Mouse (Mus musculus) heart, embryonic 10.5 days (tissue): ENCODE measurements around the gene Pmfbp1. TPM values are rescaled to one million over a fixed set of nuclear protein-coding genes. Genes with fewer than 3 reads are reported as not detected.
A peak's percentile ranks its signal among the peaks of the same experiment; 100 is the strongest.

Source experiments
- DNase-seq: peaks from one replicate; pipeline ENCODE4 v3.0.0-alpha.2; 2017; ENCODE audit warnings: low spot score
- H3K27ac ChIP-seq: fragments of 300-500 bp; sonication (generic); 2 replicates; pipeline ENCODE4 v1.5.1; 2016; ENCODE audit warnings: mild to moderate bottlenecking
- H3K27me3 ChIP-seq: fragments of 300-500 bp; sonication (generic); 2 replicates; pipeline ENCODE4 v1.6.1; 2016; ENCODE audit warnings: mild to moderate bottlenecking; ENCODE audit not compliant: poor library complexity, insufficient read depth, severe bottlenecking
- H3K36me3 ChIP-seq: fragments of 300-500 bp; sonication (generic); 2 replicates; pipeline ENCODE4 v1.6.1; 2016; ENCODE audit warnings: mild to moderate bottlenecking, moderate library complexity
- H3K4me1 ChIP-seq: fragments of 300-500 bp; sonication (generic); 2 replicates; pipeline ENCODE4 v1.6.1; 2016; ENCODE audit warnings: mild to moderate bottlenecking
- H3K4me3 ChIP-seq: fragments of 300-500 bp; sonication (generic); 2 replicates; pipeline ENCODE4 v1.5.1; 2016; ENCODE audit warnings: mild to moderate bottlenecking, moderate library complexity
- H3K9me3 ChIP-seq: fragments of 300-500 bp; sonication (generic); 2 replicates; pipeline ENCODE4 v1.6.1; 2016; ENCODE audit warnings: mild to moderate bottlenecking, moderate library complexity
- WGBS: fragments of 180-500 bp; shearing (Covaris S2); methylation state at CpG from one replicate; pipeline ENCODE4 v1.1.7; 2016; 5-methylcytosine and 5-hydroxymethylcytosine counted together
- polyA plus RNA-seq: library from polyadenylated mRNA; unstranded; fragments of >200 nt; fragmentation: Nextera tagmentation; extraction: Ambion mirVana; gene quantifications from 2 replicates; pipeline ENCODE4 v1.2.1, GENCODE M21; 2016

Gene Pmfbp1
- polyA plus RNA-seq, 1 experiment from 2014 or later = 0.08 TPM

DNA sequence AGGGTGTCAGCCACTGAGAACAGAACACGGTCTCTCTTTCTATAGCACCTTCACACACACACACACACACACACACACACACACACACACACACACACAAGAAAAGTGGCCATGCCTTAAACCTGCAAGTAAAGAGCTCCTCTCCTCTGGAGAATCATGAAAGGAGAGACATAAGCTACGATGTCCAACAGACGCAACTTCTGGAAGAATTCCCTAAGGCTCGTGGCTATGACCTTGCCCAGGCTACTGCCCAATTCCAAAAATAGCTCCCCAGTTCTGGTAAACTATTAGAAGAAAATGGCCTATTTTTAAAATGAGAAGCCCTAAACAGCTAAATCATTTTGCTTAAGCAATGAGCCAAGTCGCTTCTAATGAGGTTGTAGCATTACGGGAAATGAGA, 22.0 kb upstream of the Pmfbp1 start:
- no peaks in the 10 kb centered on the region for H3K36me3 ChIP-seq
- WGBS = 69% methylated on average over 6 of the region's 6 CpGs
- H3K4me1 ChIP-seq = peaks cover 6% of the 10 kb centered on the region; the same call in 1 of the 2 replicates
- no peak overlapping the region for H3K27ac ChIP-seq
- H3K4me3 ChIP-seq = no peak overlapping the region
- peaks cover 12% of the 10 kb centered on the region; the same call in 1 of the 2 replicates for H3K27me3 ChIP-seq
- no peaks in the 10 kb centered on the region for H3K9me3 ChIP-seq
- peak; percentile 51 for DNase-seq

DNA sequence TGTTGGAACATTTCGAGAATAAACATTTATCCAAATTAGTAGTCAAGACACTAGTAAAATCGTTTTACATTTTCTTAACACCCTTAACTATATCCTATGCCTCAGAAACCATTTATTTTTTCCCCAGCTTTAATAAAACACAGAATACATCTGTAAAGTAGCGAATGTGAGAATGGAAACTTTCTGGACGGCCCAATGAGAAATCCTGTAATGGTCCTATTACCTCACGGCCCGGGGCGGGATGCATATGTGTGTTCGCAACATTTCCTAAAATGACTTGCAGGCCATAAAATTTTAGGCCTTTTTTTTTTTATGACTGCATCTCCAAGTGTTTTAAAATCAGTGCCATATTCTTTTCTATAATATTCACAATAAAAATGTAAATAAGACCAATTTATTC, 21.4 kb upstream of the Pmfbp1 start:
- Histone ChIP-seq H3K36me3 (no peaks in the 10 kb centered on the region), H3K4me1 (peaks cover 6% of the 10 kb centered on the region; the same call in 1 of the 2 replicates), H3K4me3 (no peak overlapping the region), H3K27me3 (peaks cover 12% of the 10 kb centered on the region; the same call in 1 of the 2 replicates), H3K9me3 (no peaks in the 10 kb centered on the region), H3K27ac (no peak overlapping the region)
- WGBS = 88% methylated on average over 8 of the region's 8 CpGs
- DNase-seq = no peak

DNA sequence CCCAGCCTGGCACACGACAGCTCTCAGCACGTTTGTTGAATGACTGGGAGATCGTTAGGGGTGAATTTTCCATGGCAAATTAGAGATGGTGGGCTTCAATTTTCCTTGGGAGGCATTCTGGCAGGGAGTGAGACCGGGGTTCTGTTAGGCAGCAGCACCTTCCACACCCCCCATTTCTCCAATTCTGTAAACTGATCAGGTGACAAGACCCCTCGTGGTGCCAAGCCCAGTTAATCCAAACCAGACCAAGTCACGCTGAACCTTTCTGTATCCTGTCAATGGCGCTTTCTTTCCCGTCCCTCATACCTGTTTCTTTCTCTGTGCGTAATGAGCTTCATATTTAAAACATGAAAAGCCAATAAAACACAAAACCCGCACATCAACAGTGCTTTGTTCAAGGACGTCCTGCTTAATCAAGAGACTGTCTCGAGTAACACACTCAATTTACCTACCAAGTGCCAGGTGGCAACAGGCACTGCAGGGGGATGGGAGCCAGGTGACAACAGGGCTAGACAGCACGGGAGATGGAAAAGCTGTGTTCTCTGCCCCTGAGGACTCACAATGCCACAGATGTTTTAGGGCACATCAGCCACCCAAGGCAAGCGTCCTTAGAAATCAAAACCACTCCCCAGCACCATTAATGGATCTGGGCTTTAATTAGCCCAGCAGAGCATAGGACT, 19.2 kb upstream of the Pmfbp1 start:
- WGBS = 61% methylated on average over 14 of the region's 14 CpGs

DNA sequence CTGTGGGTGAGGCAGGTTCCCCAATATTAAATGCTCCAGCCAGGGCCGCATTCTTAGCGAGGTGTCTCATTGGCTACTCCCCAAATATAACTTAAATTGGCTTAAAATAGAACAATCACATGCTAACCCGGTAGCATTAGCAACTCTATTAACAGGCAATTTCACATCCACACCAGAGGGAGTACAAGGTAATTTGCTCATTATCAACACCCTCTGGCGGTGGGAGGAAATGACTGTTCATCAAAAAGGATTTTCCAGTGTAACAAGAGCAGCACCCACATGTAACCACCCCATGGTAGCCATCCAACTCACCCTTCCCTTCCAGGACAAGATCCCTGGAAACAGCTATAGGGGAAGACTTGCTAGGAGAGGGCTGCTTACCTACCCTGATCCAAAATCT, 18.4 kb upstream of the Pmfbp1 start:
- no peak for DNase-seq
- Histone ChIP-seq H3K9me3 (no peaks in the 10 kb centered on the region), H3K4me1 (peaks cover 11% of the 10 kb centered on the region), H3K27ac (no peak overlapping the region), H3K4me3 (no peak overlapping the region), H3K27me3 (no peaks in the 10 kb centered on the region), H3K36me3 (no peaks in the 10 kb centered on the region)
- WGBS = 61% methylated on average over 4 of the region's 4 CpGs

More for the DNA sequence above, 19.2 kb upstream of the Pmfbp1 start:
- H3K9me3 ChIP-seq = no peaks in the 10 kb centered on the region
- DNase-seq = no peak
- H3K36me3 ChIP-seq = no peaks in the 10 kb centered on the region
- no peak overlapping the region for H3K27ac ChIP-seq
- H3K27me3 ChIP-seq = no peaks in the 10 kb centered on the region
- peaks cover 6% of the 10 kb centered on the region; the same call in 1 of the 2 replicates for H3K4me1 ChIP-seq
- H3K4me3 ChIP-seq = no peak overlapping the region

DNA sequence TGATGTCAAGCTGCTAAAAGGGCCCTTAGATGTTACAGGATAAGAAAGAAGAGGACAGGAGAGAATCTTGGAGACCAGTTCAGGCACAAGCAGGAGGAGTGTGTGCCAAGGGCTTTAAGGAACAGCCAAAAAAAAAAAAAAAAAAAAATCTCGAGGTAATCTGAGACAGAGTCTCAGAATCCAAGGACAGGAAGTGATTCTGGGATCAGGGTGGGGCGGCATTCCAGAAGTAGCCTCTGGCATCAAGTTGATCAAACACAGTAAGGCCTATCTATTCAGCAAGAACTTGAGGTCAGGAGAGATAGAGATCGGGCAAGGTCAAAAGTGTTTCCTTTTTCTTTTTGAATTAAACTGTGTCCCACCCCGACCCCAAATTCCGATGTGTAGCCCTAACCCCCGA, 15.2 kb upstream of the Pmfbp1 start:
- no peak overlapping the region for H3K4me3 ChIP-seq
- H3K4me1 ChIP-seq = peaks cover 8% of the 10 kb centered on the region
- H3K36me3 ChIP-seq = no peaks in the 10 kb centered on the region
- no peaks in the 10 kb centered on the region for H3K27me3 ChIP-seq
- 65% methylated on average over 6 of the region's 6 CpGs for WGBS
- H3K27ac ChIP-seq = no peak overlapping the region
- H3K9me3 ChIP-seq = no peaks in the 10 kb centered on the region
- DNase-seq = no peak

DNA sequence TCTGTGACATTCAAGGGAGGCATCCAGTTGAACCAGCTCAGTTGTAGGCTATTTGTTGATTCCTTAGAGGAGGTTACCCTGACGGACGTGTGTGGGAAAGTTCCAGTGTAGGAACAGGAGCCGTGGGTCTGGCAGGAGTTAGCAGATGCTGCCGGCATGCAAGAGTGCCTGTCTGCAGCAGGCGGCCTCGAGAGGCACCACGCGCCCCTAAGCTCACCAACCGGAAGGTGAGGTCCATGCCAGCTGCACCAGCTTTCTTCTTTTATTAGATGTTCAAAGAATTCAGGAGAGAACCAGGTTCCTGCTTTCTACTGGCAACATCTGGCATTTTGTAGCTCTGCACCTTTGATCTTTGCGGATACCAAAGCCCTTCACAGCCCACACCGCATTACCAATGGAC, 9.1 kb upstream of the Pmfbp1 start:
- no peak overlapping the region for H3K4me3 ChIP-seq

DNA sequence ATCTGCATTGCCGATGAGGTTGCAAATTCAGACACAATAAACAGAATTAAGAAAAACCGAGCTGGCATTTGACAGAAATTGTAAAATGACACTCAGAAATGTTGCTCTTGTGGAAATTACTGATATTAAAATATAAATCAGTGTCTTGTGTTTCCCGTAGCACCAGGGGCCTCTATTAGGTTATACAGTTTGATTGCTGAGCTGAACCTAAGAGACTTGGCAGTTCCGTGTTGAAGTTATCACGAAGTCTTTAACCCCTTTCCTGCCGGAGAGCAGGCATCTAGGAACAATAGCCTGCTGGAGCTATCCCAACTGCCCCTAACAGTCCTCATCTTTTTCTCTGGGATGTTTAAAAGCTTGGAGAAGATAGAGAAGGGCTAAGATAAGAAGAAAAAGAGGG, 8.3 kb upstream of the Pmfbp1 start:
- no peaks in the 10 kb centered on the region for H3K27me3 ChIP-seq
- no peaks in the 10 kb centered on the region for H3K36me3 ChIP-seq
- no peak for DNase-seq
- no peak overlapping the region for H3K4me3 ChIP-seq
- H3K4me1 ChIP-seq = peaks cover 7% of the 10 kb centered on the region
- no peaks in the 10 kb centered on the region for H3K9me3 ChIP-seq
- no peak overlapping the region for H3K27ac ChIP-seq
- WGBS = 40% methylated on average over 6 of the region's 6 CpGs

More for the DNA sequence above, 9.1 kb upstream of the Pmfbp1 start:
- Histone ChIP-seq H3K27me3 (no peaks in the 10 kb centered on the region), H3K27ac (no peak overlapping the region), H3K4me1 (peaks cover 12% of the 10 kb centered on the region), H3K36me3 (no peaks in the 10 kb centered on the region), H3K9me3 (no peaks in the 10 kb centered on the region)
- DNase-seq = no peak
- WGBS = 84% methylated on average over 11 of the region's 11 CpGs

DNA sequence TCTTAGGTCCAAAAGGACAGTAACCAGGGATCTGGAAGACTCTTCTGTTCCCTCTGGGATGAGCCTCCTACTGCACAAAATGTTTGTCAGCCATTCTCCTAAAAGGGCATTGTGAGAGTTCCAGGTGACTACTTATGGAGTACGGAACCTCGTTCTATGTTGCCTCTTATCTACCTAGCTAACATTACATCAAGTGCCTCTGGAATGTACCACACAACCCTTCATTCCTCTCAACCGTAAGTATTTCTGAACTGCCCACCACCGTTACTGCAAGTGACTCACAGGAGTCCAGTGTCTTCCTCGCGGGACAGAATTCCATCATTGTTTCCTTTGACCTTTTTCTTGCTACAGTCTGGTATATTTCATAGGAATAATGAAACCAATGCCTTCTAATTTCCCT, 1.0 kb upstream of the Pmfbp1 start:
- Histone ChIP-seq H3K9me3 (no peaks in the 10 kb centered on the region), H3K4me1 (no peaks in the 10 kb centered on the region), H3K27ac (no peak overlapping the region), H3K4me3 (no peak overlapping the region), H3K27me3 (no peaks in the 10 kb centered on the region), H3K36me3 (no peaks in the 10 kb centered on the region)
- no peak for DNase-seq
- 71% methylated on average over 6 of the region's 6 CpGs for WGBS

DNA sequence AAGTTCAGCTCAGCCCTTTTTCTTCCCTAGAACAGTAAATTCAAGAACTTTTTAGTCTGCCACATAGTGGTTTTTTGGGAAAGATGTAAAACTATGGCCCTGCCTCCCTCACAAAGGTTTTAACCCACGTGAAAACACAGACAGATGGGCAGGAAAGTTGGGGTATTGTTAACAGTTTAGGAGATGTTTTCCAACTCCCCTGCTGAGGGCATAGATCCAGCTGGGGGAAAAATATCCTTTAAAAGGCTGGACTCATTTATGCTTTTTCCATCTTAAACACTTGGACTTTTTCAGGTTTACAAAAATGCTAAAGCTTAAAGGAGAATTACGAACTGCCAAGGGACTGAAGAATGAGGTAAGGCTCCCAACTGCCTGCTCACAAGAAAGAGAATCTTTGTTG, 774 bp downstream of the Pmfbp1 start:
- WGBS = 59% methylated on average over 2 of the region's 2 CpGs

DNA sequence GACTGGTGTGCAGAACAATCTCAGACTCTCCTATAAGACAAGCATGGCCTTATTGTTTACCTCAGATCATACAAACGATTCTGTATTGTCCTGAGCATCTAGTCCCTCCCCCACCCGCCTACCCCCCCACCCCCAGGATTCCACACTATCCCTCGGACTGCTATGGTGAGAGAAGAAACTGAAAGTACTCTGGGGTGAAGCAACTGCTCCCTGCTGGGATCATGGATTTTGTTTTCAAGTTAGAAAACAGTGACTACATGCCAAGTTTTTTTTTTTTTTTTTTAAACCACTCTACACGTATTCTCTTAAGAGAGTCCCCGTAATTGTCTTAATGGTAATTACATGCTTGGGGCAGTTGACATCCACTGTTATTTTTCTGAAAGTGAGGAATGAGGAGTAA, 3.6 kb downstream of the Pmfbp1 start:
- Histone ChIP-seq H3K9me3 (no peaks in the 10 kb centered on the region), H3K27me3 (no peaks in the 10 kb centered on the region), H3K4me1 (no peaks in the 10 kb centered on the region), H3K4me3 (no peak overlapping the region), H3K27ac (no peak overlapping the region), H3K36me3 (no peaks in the 10 kb centered on the region)
- 69% methylated on average over 5 of the region's 5 CpGs for WGBS
- no peak for DNase-seq

More for the DNA sequence above, 774 bp downstream of the Pmfbp1 start:
- Histone ChIP-seq H3K9me3 (no peaks in the 10 kb centered on the region), H3K27ac (no peak overlapping the region), H3K4me1 (no peaks in the 10 kb centered on the region), H3K4me3 (no peak overlapping the region), H3K36me3 (no peaks in the 10 kb centered on the region), H3K27me3 (no peaks in the 10 kb centered on the region)
- no peak for DNase-seq

DNA sequence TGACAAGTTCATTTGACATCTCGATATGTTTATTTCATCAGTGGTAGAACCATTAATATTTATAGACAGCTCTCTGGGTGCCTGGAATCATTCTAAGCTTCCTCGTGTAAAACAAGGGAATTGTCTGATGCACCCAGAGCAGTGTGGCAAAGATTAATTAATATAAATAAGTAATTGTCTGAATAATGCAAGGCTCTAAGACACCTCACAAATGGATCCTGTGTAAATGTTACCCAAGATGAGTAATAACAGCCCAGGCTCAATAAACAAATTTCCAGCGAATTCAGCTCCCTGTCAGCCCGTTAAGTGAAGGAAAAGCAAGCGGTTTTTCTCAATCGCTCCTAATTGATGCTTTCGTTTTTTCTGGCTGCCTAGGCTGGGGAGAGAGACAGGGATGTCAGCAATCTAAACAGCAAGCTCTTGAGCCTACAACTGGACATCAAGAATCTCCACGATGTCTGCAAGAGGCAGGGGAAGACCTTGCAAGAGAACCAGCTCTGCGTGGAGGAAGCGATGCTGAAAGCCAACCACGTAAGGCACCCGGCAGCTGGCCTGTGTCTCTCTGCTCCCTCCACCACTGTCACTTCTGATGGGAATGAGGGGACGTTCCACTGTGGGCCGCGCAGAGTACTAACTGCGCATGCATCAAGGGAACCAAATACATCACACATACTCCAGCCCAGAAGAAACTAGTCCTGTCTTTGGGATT, 5.3 kb downstream of the Pmfbp1 start:
- DNase-seq = no peak
- H3K9me3 ChIP-seq = no peaks in the 10 kb centered on the region
- no peaks in the 10 kb centered on the region for H3K27me3 ChIP-seq
- no peaks in the 10 kb centered on the region for H3K36me3 ChIP-seq
- H3K27ac ChIP-seq = no peak overlapping the region
- WGBS = 85% methylated on average over 16 of the region's 16 CpGs
- 0 out of 2 replicates have a peak, but pooled peaks cover 5% of the 10 kb centered on the region for H3K4me1 ChIP-seq
- no peak overlapping the region for H3K4me3 ChIP-seq

DNA sequence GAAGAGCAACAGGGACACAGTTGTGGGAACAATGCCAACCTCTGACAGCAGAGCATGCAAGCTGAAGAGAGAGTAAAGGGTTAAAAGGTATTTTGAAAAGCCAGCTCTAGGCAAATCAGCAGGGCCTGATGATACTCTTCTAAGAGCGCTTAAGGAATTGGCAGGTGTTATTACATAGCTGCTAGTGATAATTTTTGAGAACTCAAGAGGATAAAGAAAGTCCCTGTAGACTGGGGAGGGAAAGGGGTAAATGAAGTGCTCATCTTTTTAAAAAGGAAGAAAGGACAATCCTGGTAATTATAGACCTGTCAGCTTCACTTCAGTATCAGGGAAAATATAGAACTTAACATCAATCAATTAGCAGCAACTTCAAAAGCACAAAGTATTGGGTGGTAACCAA, 9.7 kb downstream of the Pmfbp1 start:
- no peaks in the 10 kb centered on the region for H3K9me3 ChIP-seq
- H3K4me1 ChIP-seq = 0 out of 2 replicates have a peak, but pooled peaks cover 7% of the 10 kb centered on the region
- no peak overlapping the region for H3K4me3 ChIP-seq
- no peak overlapping the region; the same call in 1 of the 2 replicates for H3K27ac ChIP-seq
- no peak for DNase-seq
- no peaks in the 10 kb centered on the region for H3K36me3 ChIP-seq
- H3K27me3 ChIP-seq = no peaks in the 10 kb centered on the region
- WGBS = 55% methylated on average over 1 of the region's 1 CpGs

DNA sequence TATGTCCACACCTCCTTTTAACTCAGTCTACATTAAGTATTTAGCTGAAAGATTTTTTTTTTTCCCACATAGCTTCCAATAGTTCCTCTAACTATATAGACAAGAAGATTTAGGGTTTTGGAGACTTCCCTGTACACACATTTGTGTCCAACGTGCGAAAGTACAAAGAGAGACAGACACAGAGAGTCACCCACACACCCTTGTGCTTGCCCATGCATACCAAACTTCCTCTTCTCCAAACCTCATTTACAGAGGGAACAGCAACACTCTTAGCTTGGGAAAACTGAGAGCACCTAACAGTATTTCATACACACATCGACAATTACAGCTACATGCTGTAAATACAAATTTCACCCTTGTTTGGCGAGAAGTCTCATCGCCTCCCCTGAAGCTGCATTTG, 11.7 kb downstream of the Pmfbp1 start:
- H3K36me3 ChIP-seq = no peaks in the 10 kb centered on the region
- WGBS = 86% methylated on average over 5 of the region's 5 CpGs
- H3K9me3 ChIP-seq = no peaks in the 10 kb centered on the region
- no peak overlapping the region for H3K4me3 ChIP-seq
- DNase-seq = no peak
- 0 out of 2 replicates have a peak, but pooled peaks cover 7% of the 10 kb centered on the region for H3K4me1 ChIP-seq
- H3K27ac ChIP-seq = no peak overlapping the region
- H3K27me3 ChIP-seq = no peaks in the 10 kb centered on the region
